Mouse (Mus musculus) thymus, adult 2 months (tissue): Measurements from ENCODE around the gene Chmp3. TPM values are rescaled to one million over a fixed set of nuclear protein-coding genes. Genes with fewer than 3 reads are reported as not detected.

ENCODE experiments used
- DNase-seq: peaks from one replicate; pipeline ENCODE4 v3.0.0; 2021
- H3K27ac ChIP-seq: fragments of 200-500 bp; 2 replicates; pipeline ENCODE4 v1.5.1; 2012; ENCODE audit warnings: low read length, control low read depth; ENCODE audit not compliant: control insufficient read depth, insufficient read depth
- H3K27me3 ChIP-seq: fragments of 200-500 bp; 2 replicates; pipeline ENCODE4 v1.6.1; 2012; ENCODE audit warnings: mild to moderate bottlenecking, low read length, moderate library complexity, mixed read lengths; ENCODE audit not compliant: control insufficient read depth, insufficient read depth
- H3K36me3 ChIP-seq: fragments of 200-500 bp; 2 replicates; pipeline ENCODE4 v1.6.1; 2012; ENCODE audit warnings: mild to moderate bottlenecking, low read length, moderate library complexity; ENCODE audit not compliant: control insufficient read depth, insufficient read depth
- H3K4me1 ChIP-seq: fragments of 200-500 bp; replicated peaks from 2 replicates; pipeline ENCODE4 v1.6.1; 2012; ENCODE audit warnings: low read length; ENCODE audit not compliant: control insufficient read depth, insufficient read depth
- H3K4me3 ChIP-seq: fragments of 200-500 bp; 2 replicates; pipeline ENCODE4 v1.5.1; 2012; ENCODE audit warnings: mild to moderate bottlenecking, low read length, control low read depth, moderate library complexity; ENCODE audit not compliant: control insufficient read depth, insufficient read depth
- CTCF ChIP-seq: fragments of 200-500 bp; IDR thresholded peaks from 2 replicates; pipeline ENCODE4 v1.5.1; 2012; ENCODE audit warnings: mild to moderate bottlenecking, control low read depth, low read length, moderate library complexity, borderline replicate concordance; ENCODE audit not compliant: control insufficient read depth, poor library complexity, insufficient read depth; ENCODE audit errors: extremely low read depth
- POLR2A ChIP-seq: fragments of 200-500 bp; IDR thresholded peaks from 2 replicates; pipeline ENCODE4 v1.6.1; 2012; ENCODE audit warnings: mild to moderate bottlenecking, low read length, control low read depth, moderate library complexity; ENCODE audit not compliant: control insufficient read depth, poor library complexity, insufficient read depth; ENCODE audit errors: extremely low read depth
- WGBS: fragments of 180-500 bp; shearing (Covaris S2); methylation state at CpG from one replicate; pipeline ENCODE4 v1.1.7; 2018; 5-methylcytosine and 5-hydroxymethylcytosine counted together
- polyA plus RNA-seq: library from polyadenylated mRNA; depleted of rRNA; stranded (reverse); fragments of >200 nt; gene quantifications from 2 replicates; pipeline ENCODE4 v1.2.3, GENCODE M21; 2012; rRNA removed

Chmp3 gene
- polyA plus RNA-seq = 27.1 and 33.8 TPM in 2 replicates

DNA sequence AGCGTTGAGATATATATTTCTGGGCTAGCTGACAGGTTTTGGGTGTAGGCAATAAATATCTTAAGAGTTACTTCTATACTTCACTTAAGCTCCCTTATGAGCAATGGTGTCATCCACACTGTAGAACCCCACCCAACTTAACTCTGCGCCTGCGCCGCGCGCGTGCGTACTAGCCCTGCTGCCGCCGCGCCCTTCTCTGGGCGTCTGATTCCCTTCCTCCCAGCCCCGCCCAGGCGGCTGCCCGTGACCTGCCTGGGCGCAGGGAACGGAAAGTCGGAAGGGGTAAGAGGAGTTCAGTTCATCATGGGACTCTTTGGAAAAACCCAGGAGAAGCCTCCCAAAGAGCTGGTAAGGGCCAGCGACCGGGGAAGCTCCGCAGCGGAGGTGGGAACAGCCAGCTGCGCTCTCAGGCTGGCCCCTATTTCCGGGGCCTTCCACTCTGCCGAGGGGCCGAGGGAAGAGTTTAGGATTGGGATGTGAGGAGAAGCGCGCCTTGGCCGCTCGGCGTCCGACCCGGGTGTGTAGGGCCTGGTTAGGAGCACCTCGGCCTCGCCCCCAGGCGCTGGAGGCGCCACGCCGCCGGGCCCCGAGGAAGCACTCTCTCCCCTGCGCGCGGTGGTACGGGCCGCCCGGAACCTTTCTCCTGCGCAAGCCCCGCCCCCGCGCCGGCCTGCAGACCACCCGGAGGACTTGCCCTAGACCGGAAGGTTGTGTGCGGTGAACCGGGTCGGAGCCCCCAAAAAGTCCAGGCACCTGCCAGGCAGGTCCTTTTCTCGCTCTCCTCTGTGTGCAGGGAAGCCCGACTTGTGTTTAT is at the start of gene Chmp3:
Gene Chmp3 (plus strand): TSS at position 112 of the 814 bp plus-strand sequence.
- Histone ChIP-seq H3K36me3 (no peaks in the 10 kb centered on the region), H3K4me3 (peak within 1 kb of the TSS; percentile 91), H3K4me1 (peaks cover 3% of the 10 kb centered on the region; the same call in 1 of the 2 replicates), H3K27ac (peak within 1 kb of the TSS; percentile 75), H3K27me3 (no peaks in the 10 kb centered on the region)
- TF ChIP-seq POLR2A = peak; percentile 72
- TF ChIP-seq CTCF = no peak
- DNase-seq = peak; percentile 95
- WGBS = under 1% methylated on average over 59 of the region's 59 CpGs

DNA sequence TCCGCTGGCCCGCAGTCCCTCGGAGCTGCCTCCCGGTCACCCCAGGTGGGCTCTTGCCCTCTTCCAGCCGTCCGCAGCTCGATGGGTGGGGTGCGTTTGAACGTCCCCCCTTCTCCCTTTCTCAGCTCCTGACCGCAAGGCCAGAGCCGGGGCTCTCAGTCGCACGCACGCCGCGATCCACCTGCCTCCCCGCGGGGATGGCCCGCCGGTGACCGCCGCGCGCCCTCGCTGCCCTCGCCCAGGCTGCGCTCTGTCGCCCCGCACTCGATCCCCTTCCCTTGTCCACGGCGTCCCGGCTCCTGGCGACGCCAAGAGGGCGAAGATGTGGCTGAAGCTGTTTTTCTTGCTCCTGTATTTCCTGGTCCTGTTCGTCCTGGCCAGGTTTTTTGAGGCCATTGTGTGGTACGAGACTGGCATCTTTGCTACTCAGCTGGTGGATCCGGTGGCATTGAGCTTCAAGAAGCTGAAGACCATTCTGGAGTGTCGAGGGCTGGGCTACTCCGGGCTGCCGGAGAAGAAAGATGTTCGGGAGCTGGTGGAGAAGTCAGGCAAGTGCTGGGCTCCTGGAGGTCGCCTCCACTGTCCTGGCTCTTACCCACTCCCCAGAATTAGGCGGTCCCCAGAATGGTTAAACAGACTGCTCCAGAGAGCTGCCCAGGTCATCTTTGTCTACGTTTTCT is 49.1 kb upstream of the Chmp3 start:
- peak; percentile 44 for DNase-seq
- H3K27me3 ChIP-seq = no peaks in the 10 kb centered on the region
- H3K4me1 ChIP-seq = peaks cover 5% of the 10 kb centered on the region
- 0 out of 2 replicates have a peak, but pooled peaks have one; percentile 20 for TF ChIP-seq POLR2A
- 0 out of 2 replicates have a peak, but pooled peaks have one; percentile 14 for TF ChIP-seq CTCF
- peak overlapping the region; percentile 81 for H3K4me3 ChIP-seq
- H3K27ac ChIP-seq = no peak overlapping the region
- 1% methylated on average over 46 of the region's 46 CpGs for WGBS
- no peaks in the 10 kb centered on the region for H3K36me3 ChIP-seq

DNA sequence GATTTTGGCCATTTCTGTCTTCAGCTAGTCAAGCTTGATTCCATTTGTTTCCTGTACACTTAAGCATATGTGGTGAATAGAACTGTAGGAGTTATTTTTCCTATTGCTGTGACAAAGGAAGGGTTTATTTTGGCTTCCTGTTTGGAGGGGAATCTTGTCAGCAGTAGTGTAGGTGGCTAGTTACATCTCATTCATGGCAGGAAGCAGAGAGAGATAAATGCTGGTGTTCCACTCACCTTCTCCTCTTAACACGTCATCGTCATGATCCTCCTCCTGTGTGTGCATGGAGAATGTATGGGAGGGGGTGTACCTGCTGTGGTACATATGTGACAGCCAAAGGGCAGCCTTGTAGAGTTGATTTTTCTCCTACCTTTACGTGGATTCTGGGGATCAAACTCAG is 43.0 kb upstream of the Chmp3 start:
- Histone ChIP-seq H3K27ac (no peak overlapping the region), H3K27me3 (no peaks in the 10 kb centered on the region), H3K4me3 (no peak overlapping the region), H3K36me3 (peaks cover under 1% of the 10 kb centered on the region), H3K4me1 (peaks cover 2% of the 10 kb centered on the region)
- 60% methylated on average over 3 of the region's 3 CpGs for WGBS
- no peak for TF ChIP-seq POLR2A
- TF ChIP-seq CTCF = no peak
- DNase-seq = no peak

DNA sequence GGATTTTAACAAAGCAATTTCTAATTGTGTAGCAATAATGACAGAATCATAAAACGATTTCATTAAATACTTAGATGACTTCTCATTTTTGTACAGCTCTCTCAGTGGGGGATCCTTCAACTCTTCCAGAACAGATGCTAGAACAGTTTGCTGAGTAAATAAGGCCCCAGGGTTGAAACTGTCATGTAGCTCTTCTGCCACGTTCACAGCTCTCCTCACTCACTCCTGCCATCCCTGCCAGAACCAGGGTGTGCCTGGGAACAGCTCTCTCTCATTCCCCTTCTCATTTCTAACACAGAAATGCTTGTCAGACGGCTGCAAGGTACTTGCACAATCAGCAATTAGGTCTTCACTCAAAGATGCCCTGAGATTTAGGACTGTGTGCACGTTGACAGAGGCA is 40.6 kb upstream of the Chmp3 start:
- no peaks in the 10 kb centered on the region; the same call in 1 of the 2 replicates for H3K4me1 ChIP-seq
- TF ChIP-seq POLR2A = no peak
- TF ChIP-seq CTCF = no peak
- H3K27ac ChIP-seq = no peak overlapping the region
- DNase-seq = no peak
- H3K36me3 ChIP-seq = peaks cover 13% of the 10 kb centered on the region
- no peaks in the 10 kb centered on the region for H3K27me3 ChIP-seq
- H3K4me3 ChIP-seq = no peak overlapping the region
- WGBS = 92% methylated on average over 4 of the region's 4 CpGs

DNA sequence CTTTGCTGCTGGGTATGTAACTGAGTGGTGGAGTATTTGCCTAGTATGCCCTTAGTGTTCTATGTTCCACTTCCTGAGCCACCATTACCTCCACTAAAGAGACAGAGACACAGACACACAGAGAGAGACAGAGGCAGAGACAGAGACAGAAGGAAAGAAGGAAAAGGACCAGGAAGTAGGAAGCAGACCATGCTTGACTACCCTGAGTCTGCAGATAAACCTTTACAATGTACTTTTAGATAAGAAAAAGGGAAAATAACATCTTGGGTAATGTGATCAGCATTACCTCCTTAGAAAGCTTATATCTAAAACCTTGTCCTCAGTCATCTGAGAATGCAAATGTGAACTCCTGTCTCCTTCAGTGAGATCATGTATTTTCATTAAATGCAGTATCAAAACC is 39.9 kb upstream of the Chmp3 start:
- Histone ChIP-seq H3K4me1 (no peaks in the 10 kb centered on the region; the same call in 1 of the 2 replicates), H3K4me3 (no peak overlapping the region), H3K27me3 (no peaks in the 10 kb centered on the region), H3K27ac (no peak overlapping the region), H3K36me3 (peaks cover 18% of the 10 kb centered on the region)
- DNase-seq = no peak
- TF ChIP-seq CTCF = no peak
- no peak for TF ChIP-seq POLR2A

DNA sequence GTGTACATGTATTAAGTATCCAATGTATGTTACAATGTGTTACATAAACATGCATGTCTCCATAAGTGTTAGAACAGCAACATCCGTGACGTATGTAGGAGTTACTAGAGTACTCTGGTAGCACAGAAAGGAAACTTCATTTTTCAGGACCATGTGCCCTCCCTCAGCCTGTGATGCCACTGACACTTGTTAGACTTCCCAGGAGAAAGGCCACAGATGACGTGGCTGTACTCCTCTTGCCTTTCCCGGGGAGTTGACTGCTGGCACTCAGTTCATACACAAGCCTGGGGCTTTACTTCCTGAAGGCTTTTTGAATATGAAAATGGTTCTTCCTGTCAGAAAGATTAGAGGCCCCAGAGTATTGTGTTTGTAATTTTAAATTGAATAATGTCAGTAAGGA is 39.5 kb upstream of the Chmp3 start:
- Histone ChIP-seq H3K36me3 (peaks cover 21% of the 10 kb centered on the region), H3K4me3 (no peak overlapping the region), H3K4me1 (no peaks in the 10 kb centered on the region; the same call in 1 of the 2 replicates), H3K27me3 (no peaks in the 10 kb centered on the region), H3K27ac (no peak overlapping the region)
- TF ChIP-seq CTCF (no peak), POLR2A (no peak)
- WGBS = 87% methylated on average over 4 of the region's 4 CpGs
- DNase-seq = no peak
